Mouse (Mus musculus) neural tube, embryonic 10.5 days (tissue): ENCODE measurements around the gene Unc13a.

Experiments
- DNase-seq: peaks from one replicate; pipeline ENCODE4 v3.0.0-alpha.2; 2017; ENCODE audit warnings: low spot score; ENCODE audit errors: extremely low spot score

Unc13a gene

GRCm38 (mm10) chr8:71591017-71591416 lies 80.5 kb downstream of the Unc13a start:
- no peak for DNase-seq

GRCm38 (mm10) chr8:71588762-71589161 lies 82.8 kb downstream of the Unc13a start:
- DNase-seq: no peak

GRCm38 (mm10) chr8:71586891-71587290 lies 84.7 kb downstream of the Unc13a start:
- DNase-seq: peak; percentile 44

GRCm38 (mm10) chr8:71580201-71580600 lies 91.4 kb downstream of the Unc13a start:
- DNase-seq: no peak

GRCm38 (mm10) chr8:71579476-71579875 lies 92.1 kb downstream of the Unc13a start:
- no peak for DNase-seq

- DNase-seq: no peak
Measured at GRCm38 (mm10) chr8:71579009-71579408, 92.5 kb downstream of the Unc13a start.

GRCm38 (mm10) chr8:71577856-71578387 lies 93.6 kb downstream of the Unc13a start:
- DNase-seq: no peak

- no peak for DNase-seq
Measured at GRCm38 (mm10) chr8:71575020-71575419, 96.5 kb downstream of the Unc13a start.

- no peak for DNase-seq
Measured at GRCm38 (mm10) chr8:71574426-71574825, 97.1 kb downstream of the Unc13a start.
